Mouse (Mus musculus): ENCODE measurements at regions not wholly inside any gene's neighbourhood (a gene's known extent, or its start where the extent isn't known, plus 50 kb on each side); places are given as distances from the start of the nearest gene placed in this dataset.

GRCm38 (mm10) chr12:64550915-64551570 is 76.6 kb upstream of the Fscb start:
- peak; percentile 7 to 13 for DNase-seq

GRCm38 (mm10) chr12:64541111-64541510 is 66.6 kb upstream of the Fscb start:
- no peak for DNase-seq
